Mouse (Mus musculus) stomach, embryonic 14.5 days (tissue): ENCODE results near the gene Zfp790. TPM values are rescaled to one million over a fixed set of nuclear protein-coding genes. Genes with fewer than 3 reads are reported as not detected.

Experiments
- ATAC-seq: fragments of 200-750 bp; cut with Nextera tagmentation; 2 replicates; pipeline ENCODE4 v1.8.0; 2017; ENCODE audit warnings: low read depth, moderate TSS enrichment; ENCODE audit not compliant: insufficient number of reproducible peaks, insufficient read depth, low FRiP score
- H3K27ac ChIP-seq: fragments of 300-500 bp; sonication (generic); 2 replicates; pipeline ENCODE4 v1.5.1; 2014; ENCODE audit warnings: mild to moderate bottlenecking, low read length, moderate library complexity, mixed read lengths
- H3K27me3 ChIP-seq: fragments of 300-500 bp; sonication (generic); 2 replicates; pipeline ENCODE4 v1.6.1; 2014; ENCODE audit warnings: low read length, control low read depth, mixed read lengths; ENCODE audit not compliant: control insufficient read depth, insufficient read depth
- H3K36me3 ChIP-seq: fragments of 300-500 bp; sonication (generic); 2 replicates; pipeline ENCODE4 v1.6.1; 2014; ENCODE audit warnings: mild to moderate bottlenecking, control low read depth, low read length, moderate library complexity, mixed read lengths; ENCODE audit not compliant: control insufficient read depth, insufficient read depth
- H3K4me1 ChIP-seq: fragments of 300-500 bp; sonication (generic); 2 replicates; pipeline ENCODE4 v1.6.1; 2014; ENCODE audit warnings: low read length, control low read depth, mixed read lengths; ENCODE audit not compliant: control insufficient read depth, insufficient read depth
- H3K4me2 ChIP-seq: fragments of 300-500 bp; sonication (generic); replicated peaks from 2 replicates; pipeline ENCODE4 v1.6.1; 2014; ENCODE audit warnings: low read depth, low read length, control low read depth
- H3K4me3 ChIP-seq: fragments of 300-500 bp; sonication (generic); 2 replicates; pipeline ENCODE4 v1.5.1; 2014; ENCODE audit warnings: low read depth, low read length, control low read depth
- H3K9ac ChIP-seq: fragments of 300-500 bp; sonication (generic); replicated peaks from 2 replicates; pipeline ENCODE4 v1.6.1; 2014; ENCODE audit warnings: low read depth, mild to moderate bottlenecking, control low read depth, low read length, moderate library complexity, mixed read lengths
- H3K9me3 ChIP-seq: fragments of 300-500 bp; sonication (generic); 2 replicates; pipeline ENCODE4 v1.6.1; 2016; ENCODE audit warnings: low read depth, low read length, control low read depth; ENCODE audit not compliant: control insufficient read depth
- WGBS: fragments of 180-500 bp; shearing (Covaris S2); extraction: QIAGEN DNeasy Blood & Tissue Kit; methylation state at CpG from one replicate; pipeline ENCODE4 v1.1.7; 2014; 5-methylcytosine and 5-hydroxymethylcytosine counted together
- polyA plus RNA-seq: library from polyadenylated mRNA; unstranded; fragments of >200 nt; fragmentation: Nextera tagmentation; extraction: Ambion mirVana; gene quantifications from 2 replicates; pipeline ENCODE4 v1.2.1, GENCODE M21; 2014

The Zfp790 gene
- 13.5 and 16.6 TPM in 2 replicates for polyA plus RNA-seq

DNA sequence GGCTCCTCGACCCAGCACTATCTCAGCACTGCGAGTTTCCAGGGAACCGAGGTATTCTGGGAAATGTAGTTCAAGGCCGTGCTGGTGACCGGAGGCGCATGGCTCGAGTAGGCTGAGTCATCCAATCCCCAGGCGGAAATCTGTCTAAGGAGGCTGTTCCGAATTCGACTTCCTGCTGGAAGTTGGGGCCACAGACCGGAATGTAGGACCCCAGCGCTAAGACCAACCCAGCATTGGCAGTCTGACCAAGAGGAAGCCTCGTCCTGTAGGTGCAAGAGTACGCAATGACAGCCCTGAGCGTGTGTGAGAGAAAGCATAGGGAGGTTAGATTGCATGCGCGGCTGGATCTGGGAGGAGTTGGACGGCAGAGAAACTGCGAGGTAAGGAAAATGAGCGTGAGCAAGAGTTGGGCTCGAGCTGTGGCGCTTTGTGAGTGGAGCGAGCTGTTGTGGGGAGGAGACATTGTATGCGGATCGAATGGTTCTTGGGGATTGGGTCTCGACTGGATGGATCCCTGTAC is at the start of gene Zfp790:
TSS of gene Zfp790 (plus strand) at position 205 of the 520 bp plus-strand sequence.
- peak; percentile 95 for ATAC-seq
- Histone ChIP-seq H3K4me1 (peaks cover 10% of the 10 kb centered on the region; the same call in 1 of the 2 replicates), H3K27ac (peak within 1 kb of the TSS; percentile 83), H3K36me3 (no peaks in the 10 kb centered on the region), H3K4me2 (peak within 1 kb of the TSS; percentile 79), H3K9ac (peak within 1 kb of the TSS; percentile 49), H3K9me3 (no peaks in the 10 kb centered on the region), H3K27me3 (no peaks in the 10 kb centered on the region), H3K4me3 (peak within 1 kb of the TSS; percentile 57)
- WGBS: under 1% methylated on average over 26 of the region's 26 CpGs

GRCm38 (mm10) chr7:29767058-29767686 is 48.7 kb upstream of the Zfp790 start:
- Histone ChIP-seq H3K36me3 (peaks cover 2% of the 10 kb centered on the region; the same call in 1 of the 2 replicates), H3K9ac (peak overlapping the region; percentile 19), H3K4me1 (peaks cover 4% of the 10 kb centered on the region; the same call in 1 of the 2 replicates), H3K9me3 (no peaks in the 10 kb centered on the region), H3K27ac (peak overlapping the region; percentile 28; the same call in 1 of the 2 replicates), H3K4me3 (peak overlapping the region; percentile 58), H3K4me2 (peak overlapping the region; percentile 59), H3K27me3 (no peaks in the 10 kb centered on the region)
- WGBS: under 1% methylated on average over 15 of the region's 15 CpGs
- peak; percentile 67 for ATAC-seq

- Histone ChIP-seq H3K4me2 (peak within 1 kb of the TSS; percentile 59), H3K27me3 (no peaks in the 10 kb centered on the region), H3K4me3 (peak within 1 kb of the TSS; percentile 58), H3K36me3 (peaks cover 6% of the 10 kb centered on the region), H3K9ac (peak within 1 kb of the TSS; percentile 52), H3K4me1 (peaks cover 4% of the 10 kb centered on the region; the same call in 1 of the 2 replicates), H3K27ac (peak within 1 kb of the TSS; percentile 87), H3K9me3 (no peaks in the 10 kb centered on the region)
- WGBS: under 1% methylated on average over 32 of the region's 32 CpGs
- peak; percentile 94 for ATAC-seq
Observed at GRCm38 (mm10) chr7:29768090-29768900, 47.6 kb upstream of the Zfp790 start, which contains the start of gene Zfp84. Gene Zfp84, plus strand, starts transcription at chr7:29768552.

DNA sequence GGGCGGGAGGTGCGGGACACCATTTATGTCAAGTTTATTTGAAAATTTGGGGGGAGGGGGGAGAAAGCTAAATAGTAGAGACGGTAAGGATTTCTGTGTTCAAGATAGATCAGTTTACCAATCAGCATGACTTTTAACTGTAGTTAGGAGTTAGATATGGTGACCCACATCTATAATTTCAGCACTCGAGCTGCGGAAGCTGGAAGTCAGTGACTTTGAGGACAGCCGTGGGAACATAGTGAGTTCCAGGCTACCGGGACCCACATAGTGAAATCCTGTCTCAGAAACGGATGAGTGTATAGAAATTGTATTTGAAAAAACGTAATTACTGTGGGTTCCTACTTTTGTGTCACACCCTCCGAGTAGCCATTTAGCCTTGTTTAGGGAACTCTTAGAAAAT is 46.9 kb upstream of the Zfp790 start:
- no peak for ATAC-seq
- Histone ChIP-seq H3K9ac (peak overlapping the region; percentile 52), H3K27me3 (no peaks in the 10 kb centered on the region), H3K9me3 (no peaks in the 10 kb centered on the region), H3K4me1 (peaks cover 4% of the 10 kb centered on the region; the same call in 1 of the 2 replicates), H3K4me3 (peak overlapping the region; percentile 58), H3K4me2 (peak overlapping the region; percentile 59), H3K36me3 (peaks cover 13% of the 10 kb centered on the region), H3K27ac (peak overlapping the region; percentile 87)
- 6% methylated on average over 10 of the region's 10 CpGs for WGBS

DNA sequence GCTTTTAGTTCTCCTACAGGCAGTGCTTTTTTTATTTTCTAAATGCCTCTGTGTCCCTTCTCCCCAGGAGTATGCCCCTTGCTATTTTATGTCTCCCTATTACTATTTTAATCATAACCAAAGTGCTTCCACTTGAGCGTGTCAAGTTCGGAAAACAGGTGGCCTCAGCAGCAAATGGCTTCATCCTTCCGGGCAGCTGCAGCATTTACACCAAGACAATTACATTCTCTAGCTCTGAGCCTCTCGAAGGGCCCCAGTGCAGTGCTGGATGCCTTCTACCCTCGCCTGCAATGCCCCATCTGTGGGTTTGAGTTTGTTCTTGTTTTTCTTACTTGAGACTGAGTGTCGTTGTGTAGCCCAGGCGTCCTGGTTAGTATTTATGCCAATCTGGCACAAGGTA is 42.4 kb upstream of the Zfp790 start:
- no peak overlapping the region for H3K27ac ChIP-seq
- H3K4me2 ChIP-seq: no peak overlapping the region
- ATAC-seq: no peak
- H3K27me3 ChIP-seq: no peaks in the 10 kb centered on the region
- no peak overlapping the region for H3K9ac ChIP-seq
- 87% methylated on average over 7 of the region's 7 CpGs for WGBS
- 0 out of 2 replicates have a peak, but pooled peaks cover 4% of the 10 kb centered on the region for H3K4me1 ChIP-seq
- no peaks in the 10 kb centered on the region for H3K9me3 ChIP-seq
- H3K4me3 ChIP-seq: no peak overlapping the region
- H3K36me3 ChIP-seq: peaks cover 54% of the 10 kb centered on the region

DNA sequence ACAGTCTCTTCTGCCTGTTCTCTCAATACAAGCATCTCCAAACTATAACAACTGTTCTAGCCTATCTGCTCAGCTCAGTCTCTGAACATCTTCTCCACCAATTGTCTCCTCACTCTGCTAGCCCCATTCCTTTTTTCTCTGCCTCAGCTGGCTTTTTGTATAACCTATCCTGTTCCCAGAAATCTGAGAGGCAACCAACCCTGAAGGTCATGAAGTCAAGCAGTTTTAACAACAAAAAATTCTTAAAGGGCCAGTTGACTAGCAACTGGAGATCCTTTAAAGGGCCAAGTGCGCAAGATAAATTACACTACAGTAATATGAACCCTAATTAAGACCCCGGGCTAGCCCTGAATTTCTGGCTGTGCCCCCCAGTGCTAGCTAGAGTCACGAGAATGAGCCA is 41.5 kb upstream of the Zfp790 start:
- no peak for ATAC-seq
- Histone ChIP-seq H3K4me2 (no peak overlapping the region), H3K4me1 (0 out of 2 replicates have a peak, but pooled peaks cover 2% of the 10 kb centered on the region), H3K4me3 (no peak overlapping the region), H3K9me3 (no peaks in the 10 kb centered on the region), H3K9ac (no peak overlapping the region), H3K36me3 (peaks cover 60% of the 10 kb centered on the region), H3K27ac (no peak overlapping the region), H3K27me3 (no peaks in the 10 kb centered on the region)
- WGBS: 89% methylated on average over 3 of the region's 3 CpGs

DNA sequence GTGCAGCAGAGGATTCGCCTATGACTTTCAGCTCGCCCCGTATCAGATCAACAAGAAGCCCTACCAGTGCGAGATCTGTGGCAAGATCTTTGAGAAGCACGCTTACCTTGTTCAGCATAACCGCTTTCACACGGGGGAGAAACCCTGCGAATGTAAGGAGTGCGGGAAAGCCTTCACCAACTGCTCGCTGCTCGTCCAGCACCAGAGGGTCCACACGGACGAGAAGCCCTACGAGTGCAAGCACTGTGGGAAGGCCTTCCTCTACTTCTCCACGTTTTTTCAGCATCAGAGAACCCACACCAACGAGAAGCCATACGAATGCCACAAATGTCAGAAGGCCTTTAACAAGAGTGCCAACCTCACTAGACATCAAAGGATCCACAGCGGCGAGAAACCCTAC is 39.3 kb upstream of the Zfp790 start:
- Histone ChIP-seq H3K9me3 (no peaks in the 10 kb centered on the region), H3K36me3 (peaks cover 58% of the 10 kb centered on the region), H3K27me3 (no peaks in the 10 kb centered on the region), H3K4me1 (no peaks in the 10 kb centered on the region), H3K27ac (no peak overlapping the region), H3K9ac (no peak overlapping the region), H3K4me3 (no peak overlapping the region), H3K4me2 (no peak overlapping the region)
- WGBS: 97% methylated on average over 19 of the region's 19 CpGs
- no peak for ATAC-seq

DNA sequence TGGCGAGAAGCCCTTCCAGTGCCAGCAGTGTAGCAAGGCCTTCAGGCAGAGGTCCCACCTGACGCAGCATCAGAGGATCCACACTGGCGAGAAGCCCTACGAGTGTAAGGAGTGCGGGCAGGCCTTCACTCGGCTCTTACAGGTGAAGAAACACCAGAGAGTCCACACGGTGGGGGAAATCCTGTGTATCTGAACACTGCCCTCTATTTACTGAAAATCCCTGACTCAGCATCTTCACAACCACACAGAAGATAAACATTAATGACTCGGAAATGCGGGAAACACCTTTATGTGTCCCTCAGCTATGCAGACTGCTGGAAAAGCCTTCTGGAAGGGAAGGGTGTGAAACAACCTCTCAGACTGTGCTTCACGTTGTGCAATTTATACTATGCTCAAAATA is 38.5 kb upstream of the Zfp790 start:
- H3K27me3 ChIP-seq: no peaks in the 10 kb centered on the region
- WGBS: 91% methylated on average over 10 of the region's 10 CpGs
- H3K4me1 ChIP-seq: no peaks in the 10 kb centered on the region
- H3K36me3 ChIP-seq: peaks cover 58% of the 10 kb centered on the region
- H3K4me2 ChIP-seq: no peak overlapping the region
- no peak overlapping the region for H3K9ac ChIP-seq
- H3K9me3 ChIP-seq: no peaks in the 10 kb centered on the region
- no peak overlapping the region for H3K27ac ChIP-seq
- no peak overlapping the region for H3K4me3 ChIP-seq
- no peak for ATAC-seq
